Mouse (Mus musculus) brain, embryonic 14.5 days (tissue): Measurements from ENCODE around the gene Rnf216.

Experiments used
- CTCF ChIP-seq: fragments of 200-500 bp; IDR thresholded peaks from 2 replicates; pipeline ENCODE4 v1.5.1; 2012; ENCODE audit warnings: inconsistent platforms, mild to moderate bottlenecking, moderate library complexity, borderline replicate concordance; ENCODE audit not compliant: insufficient read depth, insufficient read length; ENCODE audit errors: extremely low read depth
- POLR2A ChIP-seq: fragments of 200-500 bp; IDR thresholded peaks from 2 replicates; pipeline ENCODE4 v1.6.1; 2012; ENCODE audit warnings: mild to moderate bottlenecking, inconsistent platforms, borderline replicate concordance; ENCODE audit not compliant: poor library complexity, insufficient read depth, insufficient read length, severe bottlenecking; ENCODE audit errors: extremely low read depth

DNA sequence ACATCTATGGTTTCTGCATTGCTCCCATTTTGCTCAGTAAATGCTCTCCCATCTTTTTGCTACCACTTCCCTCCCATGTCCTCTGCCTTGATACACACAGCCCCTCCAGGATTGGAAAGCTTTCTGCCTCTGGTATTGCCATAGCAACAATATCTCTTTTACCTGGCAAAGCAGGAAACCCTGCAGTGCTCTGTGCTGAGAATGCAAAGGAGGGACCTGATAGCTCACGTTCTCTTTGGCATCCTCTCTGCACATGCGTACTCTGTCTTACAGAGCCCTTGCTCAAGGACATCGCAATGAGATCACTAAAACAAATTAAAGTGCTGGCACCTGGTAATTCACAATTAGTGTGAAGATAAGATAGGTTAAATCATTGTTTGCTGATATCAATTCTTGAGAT, 51.3 kb downstream of the Rnf216 start:
- TF ChIP-seq POLR2A: no peak
- TF ChIP-seq CTCF: no peak
